Mouse (Mus musculus): ENCODE measurements at regions not wholly inside any gene's neighbourhood (a gene's known extent, or its start where the extent isn't known, plus 50 kb on each side); places are given as distances from the start of the nearest gene placed in this dataset.

DNA sequence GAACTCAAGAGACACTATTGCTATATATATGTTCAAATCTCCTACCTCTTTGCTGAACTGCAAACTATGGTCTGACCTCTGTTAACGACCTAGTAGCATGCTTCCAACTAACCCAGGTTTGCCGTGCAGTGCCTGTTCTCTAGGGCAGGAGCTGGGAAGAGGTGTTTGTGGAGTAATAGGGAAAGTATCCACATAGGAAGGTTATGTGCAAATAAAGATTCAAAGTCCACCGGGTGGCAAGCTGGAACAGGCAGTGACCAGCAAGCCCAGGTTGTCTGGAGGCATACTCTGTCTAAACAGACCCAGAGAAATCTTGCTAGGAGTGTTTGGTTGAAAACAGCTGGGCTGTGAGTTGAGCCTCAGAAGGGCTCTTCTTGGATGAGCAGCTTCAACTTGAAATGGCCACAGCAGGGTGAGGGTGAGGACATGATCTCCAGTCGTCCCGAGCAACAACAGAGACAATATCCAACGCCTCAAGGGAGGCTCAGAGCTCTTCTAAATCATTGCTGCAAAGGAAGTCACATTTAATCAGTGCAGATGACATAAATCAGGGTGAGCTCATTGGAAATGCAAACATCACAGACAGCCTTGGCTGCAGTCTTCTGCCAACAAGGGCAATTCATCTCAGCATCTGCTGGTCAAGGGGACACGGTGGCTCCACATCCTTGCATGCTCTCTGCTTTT is 846.7 kb downstream of the Synb start:
- no peak for DNase-seq

DNA sequence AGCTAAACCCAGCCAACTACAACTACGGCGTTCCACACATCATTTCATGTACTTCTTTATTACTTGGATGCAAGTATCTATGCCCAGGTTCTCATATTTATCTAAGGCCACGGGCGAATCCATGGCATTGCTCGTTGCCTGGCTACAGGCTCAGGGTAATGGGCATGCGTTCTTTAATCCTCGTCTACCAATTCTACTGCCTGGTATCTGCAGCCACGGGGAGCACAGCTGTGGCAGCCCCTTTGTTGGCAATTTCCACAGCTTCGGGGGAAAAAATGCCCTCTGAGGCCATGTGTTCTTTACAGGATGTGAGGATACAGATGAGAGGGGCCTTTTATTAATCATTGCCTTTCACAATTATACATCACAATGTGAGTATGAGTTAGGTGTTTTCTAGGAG is 860.8 kb downstream of the Synb start:
- no peak for DNase-seq

DNA sequence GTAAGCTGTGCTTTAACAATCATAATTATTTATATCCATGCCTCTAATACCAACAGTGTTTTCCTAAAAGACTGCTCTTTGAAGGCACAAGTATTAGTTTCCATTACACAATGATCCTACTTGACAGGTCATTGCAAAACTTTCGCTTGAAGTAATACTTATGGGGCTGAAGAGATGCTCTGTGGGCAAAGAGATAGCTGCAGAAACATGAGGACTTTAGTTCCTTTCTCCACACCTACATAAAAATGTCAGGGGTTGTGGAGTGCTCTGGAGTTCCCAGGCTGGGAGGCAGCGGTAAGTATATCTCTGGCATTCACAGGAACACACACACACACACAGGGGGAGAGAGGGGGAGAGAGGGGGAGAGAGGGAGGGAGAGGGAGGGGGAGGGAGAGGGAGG is 862.0 kb downstream of the Synb start:
- no peak for DNase-seq

GRCm38 (mm10) chr14:68427235-68427634 is 866.9 kb downstream of the Synb start:
- no peak for DNase-seq

GRCm38 (mm10) chr14:68392440-68392839 is 901.7 kb downstream of the Synb start:
- DNase-seq: no peak

- no peak for DNase-seq
Measured at GRCm38 (mm10) chr14:68391875-68392274, 902.2 kb downstream of the Synb start.

DNA sequence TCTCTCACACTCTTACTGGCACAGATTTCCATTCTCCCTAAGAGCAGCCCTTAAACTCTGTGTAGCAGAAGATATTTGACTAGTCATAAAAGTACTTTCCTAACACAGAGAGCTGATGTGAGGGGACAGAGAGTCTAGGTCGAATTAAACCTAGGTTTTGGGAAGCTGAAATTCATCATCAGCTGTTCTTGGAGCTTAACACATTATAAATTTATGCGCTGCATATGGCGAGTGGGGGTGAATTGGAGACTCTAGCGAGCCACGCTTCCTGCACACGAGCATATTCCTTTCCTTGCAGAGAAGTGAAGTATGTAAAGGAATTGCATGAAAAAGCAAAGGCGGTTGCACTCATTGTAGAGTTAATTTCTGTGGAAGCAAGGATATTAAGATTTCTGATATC is 912.4 kb downstream of the Synb start:
- no peak for DNase-seq

DNA sequence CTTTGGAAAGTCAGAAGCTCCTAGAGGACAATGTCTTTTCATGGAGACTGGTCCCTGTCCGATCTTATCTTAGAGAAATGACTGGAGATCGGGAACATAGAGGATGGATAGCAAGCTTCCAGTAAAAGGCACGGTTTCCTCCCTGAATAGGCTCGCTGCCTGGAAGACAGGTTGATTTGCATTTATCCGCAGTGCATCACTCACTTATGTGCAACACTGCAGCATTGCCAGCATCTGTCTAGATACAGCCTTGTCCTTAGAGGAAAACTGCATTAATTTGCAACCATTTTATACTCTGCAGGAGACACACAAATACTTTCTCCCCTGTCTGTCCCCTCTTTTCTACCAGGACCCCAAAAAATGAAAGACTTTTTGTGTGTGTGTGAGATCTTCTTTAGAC is 926.4 kb downstream of the Synb start:
- no peak for DNase-seq

DNA sequence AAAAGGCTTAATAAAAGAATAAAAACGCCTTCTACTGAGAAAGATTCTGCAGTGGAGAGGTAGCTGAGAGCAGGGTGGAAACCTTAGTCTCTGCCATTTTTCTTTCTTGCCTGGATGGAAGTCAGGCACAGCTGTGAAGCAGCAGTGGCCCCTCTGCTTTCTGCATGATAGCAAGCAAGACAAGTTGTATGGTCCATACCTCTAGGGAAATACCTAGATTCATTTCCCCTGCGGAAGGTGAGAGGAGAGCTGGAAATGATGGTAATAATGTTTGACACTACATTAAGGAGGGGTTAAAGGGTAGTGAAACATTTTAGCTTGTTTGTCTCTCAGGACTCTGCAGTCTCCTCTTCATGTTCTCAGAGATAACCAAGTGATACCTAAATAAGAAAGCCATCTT is 930.2 kb downstream of the Synb start:
- no peak for DNase-seq

- no peak for DNase-seq
Measured at GRCm38 (mm10) chr14:68361998-68362397, 932.1 kb downstream of the Synb start.

GRCm38 (mm10) chr14:68361481-68361880 is 932.6 kb downstream of the Synb start:
- DNase-seq: no peak

DNA sequence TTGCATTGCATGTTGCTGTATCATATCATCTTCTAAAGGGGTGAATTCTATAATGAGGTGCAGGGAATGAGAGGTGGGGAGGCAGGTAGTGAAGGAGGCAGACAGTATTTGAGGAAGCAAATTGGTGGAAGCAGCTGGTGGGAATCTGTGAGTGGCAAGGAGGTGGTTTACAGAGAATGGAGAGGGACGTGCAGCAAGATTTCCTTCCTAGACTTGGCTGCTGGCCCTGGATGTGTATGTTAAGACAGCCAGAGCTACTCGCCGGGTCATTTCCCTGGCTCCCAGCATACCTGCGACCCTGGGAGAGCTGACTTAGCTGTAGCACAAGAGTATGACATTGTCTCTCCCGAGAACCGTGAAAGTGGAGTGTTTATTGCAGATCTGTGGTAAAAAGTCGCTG is 937.7 kb downstream of the Synb start:
- no peak for DNase-seq

DNA sequence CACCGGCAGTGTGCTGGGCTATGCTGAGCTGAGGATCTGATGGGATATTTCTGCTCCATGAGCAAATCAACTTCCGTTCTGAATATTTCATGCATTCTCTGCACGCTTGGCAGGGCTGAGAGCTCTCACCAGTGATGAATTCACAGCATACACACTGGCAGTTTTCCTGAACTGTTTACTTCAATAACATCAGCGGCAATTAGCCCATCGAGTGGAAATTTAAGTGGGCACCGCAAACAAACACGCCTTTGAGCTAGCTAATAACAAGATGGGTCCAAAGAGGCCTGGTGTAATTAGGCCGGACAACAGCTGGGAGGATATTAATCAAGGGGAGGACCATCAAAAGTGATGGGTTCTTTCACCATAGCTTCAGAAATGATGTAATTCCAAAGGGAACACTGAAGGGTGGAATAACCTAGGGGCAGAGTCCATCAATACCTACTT is 938.6 kb downstream of the Synb start:
- DNase-seq: no peak

GRCm38 (mm10) chr14:68345527-68345926 is 948.6 kb downstream of the Synb start:
- no peak for DNase-seq

DNA sequence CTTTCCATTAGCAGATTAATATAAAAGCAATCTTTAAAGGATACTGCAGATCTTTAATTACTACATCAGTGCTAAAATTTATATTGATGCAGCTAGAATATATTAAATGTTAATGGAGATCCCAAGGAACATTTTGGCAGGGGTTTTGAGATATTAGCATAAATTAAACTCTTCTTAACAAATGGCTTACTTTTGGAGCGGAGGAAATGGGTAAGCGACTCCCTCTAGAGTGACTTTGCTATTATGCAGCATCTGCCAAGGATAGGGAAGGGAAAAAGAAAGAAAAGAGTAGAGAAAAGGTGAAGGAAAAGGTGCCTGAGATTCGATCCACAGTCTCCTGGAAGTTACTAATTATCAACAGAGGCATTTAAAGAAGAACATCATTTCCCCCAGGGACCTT is 949.4 kb downstream of the Synb start:
- DNase-seq: no peak

- no peak for DNase-seq
Measured at GRCm38 (mm10) chr14:68338440-68338839, 955.7 kb downstream of the Synb start.

GRCm38 (mm10) chr14:68325061-68325460 is 969.0 kb downstream of the Synb start:
- DNase-seq: no peak

DNA sequence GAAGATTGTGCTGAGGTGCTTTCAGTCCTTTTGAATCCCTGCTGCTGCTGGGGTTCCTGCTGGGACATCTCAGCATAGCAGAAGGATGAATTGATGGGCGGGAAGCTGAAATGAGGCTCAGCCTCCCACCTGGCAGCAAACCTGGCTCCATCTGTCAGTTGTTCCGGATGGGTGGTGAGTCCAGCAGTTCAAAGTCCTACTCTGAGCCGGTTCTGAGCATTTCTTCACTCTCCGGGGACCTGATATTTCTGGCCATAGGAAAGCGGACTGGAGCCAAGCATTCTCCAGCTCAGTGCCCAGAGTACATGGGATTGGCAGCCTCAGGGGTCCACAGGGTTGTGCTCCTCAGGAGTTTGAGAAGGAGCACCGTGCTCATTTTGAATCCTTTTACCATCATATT is 971.1 kb downstream of the Synb start:
- DNase-seq: peak; percentile 90

DNA sequence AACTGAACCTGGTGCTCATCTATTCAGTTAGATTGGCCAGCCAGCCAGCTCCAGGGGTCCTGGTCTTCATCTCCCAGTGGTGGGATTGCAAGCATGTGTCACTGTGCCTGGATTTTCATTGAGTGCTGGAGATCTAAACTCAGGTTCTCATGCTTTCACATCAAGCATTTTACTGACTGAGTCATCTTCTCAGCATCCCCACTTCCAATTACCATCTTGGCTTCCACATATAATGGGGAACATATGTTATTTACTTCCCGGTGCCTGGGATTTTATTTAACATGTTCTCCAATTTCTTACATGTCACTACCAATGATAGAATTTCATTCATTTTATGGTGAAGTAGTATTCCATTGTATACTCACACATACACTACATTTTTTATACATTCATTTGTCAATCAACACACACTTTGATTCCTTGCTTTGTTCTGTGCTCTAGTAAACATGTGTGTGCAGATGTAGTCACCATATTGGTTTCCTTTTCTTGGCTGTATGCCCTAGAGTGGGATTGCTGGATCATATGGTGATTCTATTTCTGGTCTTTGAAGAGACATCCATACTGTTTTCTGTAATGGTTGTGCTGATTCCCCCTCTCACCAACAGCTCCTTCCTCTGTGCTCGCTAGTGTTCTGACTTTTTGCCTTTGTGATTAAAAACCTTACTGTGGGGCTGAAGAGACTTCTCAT is 986.0 kb downstream of the Synb start:
- DNase-seq: no peak

GRCm38 (mm10) chr14:68305166-68305565 is 988.9 kb downstream of the Synb start:
- DNase-seq: no peak

GRCm38 (mm10) chr14:68301710-68302109 is 992.4 kb downstream of the Synb start:
- DNase-seq: no peak

DNA sequence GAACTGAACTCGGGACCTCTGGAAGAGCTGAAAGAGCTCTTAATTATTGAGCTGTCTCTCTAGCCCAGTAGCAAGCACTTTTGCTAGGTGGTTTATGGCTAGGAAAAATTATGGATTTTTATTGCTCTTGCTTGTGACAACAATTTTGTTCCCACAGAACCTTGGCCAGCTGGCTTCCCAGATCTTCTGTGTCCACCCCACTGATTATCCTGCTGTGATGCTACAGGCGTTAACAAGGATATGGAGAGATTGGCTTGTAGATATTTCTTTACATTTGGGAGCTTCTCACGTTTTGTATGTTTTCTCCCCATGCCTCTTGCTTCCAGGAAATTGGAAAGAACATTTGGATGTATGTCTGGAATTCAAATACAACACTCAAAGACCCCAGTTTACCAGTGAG is 1008.6 kb downstream of the Synb start:
- DNase-seq: peak; percentile 48

DNA sequence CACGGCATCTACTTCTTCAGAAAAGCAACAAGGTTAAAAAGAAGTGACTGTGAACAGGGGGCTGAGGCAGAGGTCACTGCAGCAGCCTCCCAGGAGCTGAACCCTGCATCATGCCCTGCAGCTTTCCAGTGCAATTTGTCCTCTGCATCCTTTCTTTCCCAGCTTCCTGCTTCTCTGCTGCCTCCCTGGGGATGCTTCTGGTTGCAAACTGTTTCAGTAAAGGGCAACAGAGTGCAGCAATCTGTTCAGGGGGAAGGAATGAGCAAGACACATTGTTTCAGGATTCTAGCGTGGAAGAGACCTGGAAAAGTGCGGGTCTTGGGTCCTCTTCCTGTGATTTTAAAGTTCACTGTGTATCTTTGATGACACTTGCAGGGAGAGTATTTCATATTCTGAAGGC is 1032.7 kb downstream of the Synb start:
- DNase-seq: peak; percentile 29

DNA sequence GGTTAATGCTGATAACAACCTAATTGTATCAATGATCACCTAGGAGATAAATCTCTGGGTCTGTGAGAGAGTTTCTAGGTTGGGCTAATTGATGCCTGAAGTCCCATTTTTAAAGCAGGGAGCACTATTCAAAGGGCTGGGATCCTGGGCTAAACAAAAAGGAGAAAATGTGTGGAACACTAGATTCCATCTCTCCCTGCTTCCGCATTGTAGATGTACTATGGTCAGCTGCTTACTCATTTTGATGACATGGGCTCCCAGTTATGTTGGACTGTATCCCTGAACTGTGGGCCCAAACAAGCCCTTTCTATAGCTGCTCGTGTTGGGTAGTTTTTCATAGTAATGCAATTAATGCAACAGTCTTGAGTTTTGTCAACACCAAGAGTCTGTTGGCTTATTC is 1047.1 kb downstream of the Synb start:
- DNase-seq: no peak

DNA sequence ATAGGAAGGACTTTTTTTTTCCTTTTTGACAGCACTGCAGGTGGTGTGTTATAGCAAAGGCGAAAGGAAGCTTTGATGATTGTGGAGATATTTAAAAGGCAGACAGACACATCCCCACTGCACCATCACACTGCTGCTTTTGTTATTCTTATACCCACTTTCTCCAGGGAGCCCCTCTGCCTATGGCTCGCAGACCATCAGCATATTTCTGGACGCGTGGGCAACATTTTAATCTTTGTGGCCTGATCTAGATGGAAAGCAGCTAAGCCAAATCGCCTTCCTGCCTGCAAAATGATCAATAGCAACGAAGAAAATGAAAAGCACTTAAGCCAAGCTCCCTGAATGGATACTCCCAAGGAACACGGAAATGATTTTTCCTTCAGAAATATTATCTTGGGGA is 1054.0 kb downstream of the Synb start:
- no peak for DNase-seq

All from cerebellum, adult 9-11 months (tissue).